Mouse (Mus musculus) T-cell, adult 2 months (primary cell): Measurements from ENCODE around the gene Gm21738.
"Not testable (repeated sequence)": the region's sequence is repeated elsewhere in the genome, so short reads cannot be mapped to it uniquely, and the experiment has no call there.

ENCODE experiments used
- DNase-seq: peaks from one replicate; pipeline ENCODE4 v3.0.0; 2022; ENCODE audit warnings: low spot score

Gene Gm21738

GRCm38 (mm10) chr14:19418830-19419229, at the start of gene Gm21738:
Gene Gm21738, minus strand, starts transcription at chr14:19418930.
- not testable (repeated sequence) for DNase-seq

DNA sequence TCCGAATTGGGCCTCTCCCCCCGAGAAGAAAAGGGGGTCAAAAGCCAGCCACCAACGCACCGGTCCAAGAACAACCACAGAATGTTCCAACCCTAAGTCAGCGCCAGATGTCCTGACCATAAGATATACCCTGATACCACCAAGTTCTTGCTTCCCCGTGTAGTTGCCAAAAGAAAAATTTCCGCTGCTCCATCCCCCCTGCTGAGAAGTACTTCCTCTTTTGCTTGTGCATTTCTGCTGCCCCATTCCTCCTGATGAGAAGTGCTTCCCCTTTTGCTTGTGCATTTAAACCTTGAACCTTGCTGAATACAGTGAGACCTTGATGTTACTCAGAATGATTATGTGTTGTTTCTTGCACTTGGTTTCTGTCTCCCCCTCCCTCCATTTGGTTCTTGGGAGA, 35.0 kb downstream of the Gm21738 start:
- not testable (repeated sequence) for DNase-seq
